Mouse (Mus musculus) cerebellum, adult 8-10 months (tissue): ENCODE measurements around the gene Nipsnap3b.

Experiments used
- DNase-seq: peaks from one replicate; pipeline ENCODE4 v3.0.0; 2022

Gene Nipsnap3b

GRCm38 (mm10) chr4:53011732-53012361, at the start of gene Nipsnap3b:
Gene Nipsnap3b, plus strand, starts transcription at chr4:53011880.
- peak; percentile 93 for DNase-seq

GRCm38 (mm10) chr4:52964247-52964646, 47.4 kb upstream of the Nipsnap3b start, which contains the start of gene Olfr270:
Gene Olfr270, plus strand, starts transcription at chr4:52964547.
- DNase-seq, result no peak

GRCm38 (mm10) chr4:52985216-52985615, 26.5 kb upstream of the Nipsnap3b start:
- no peak for DNase-seq

GRCm38 (mm10) chr4:52986266-52986665, 25.4 kb upstream of the Nipsnap3b start:
- no peak for DNase-seq

- no peak for DNase-seq
Measured at GRCm38 (mm10) chr4:52989248-52989647, 22.4 kb upstream of the Nipsnap3b start, which contains the start of gene Nipsnap3a. Gene Nipsnap3a, plus strand, starts transcription at chr4:52989272.

- DNase-seq, result no peak
Measured at GRCm38 (mm10) chr4:52999449-52999848, 12.2 kb upstream of the Nipsnap3b start.

- no peak for DNase-seq
Measured at GRCm38 (mm10) chr4:53000154-53000553, 11.5 kb upstream of the Nipsnap3b start.

GRCm38 (mm10) chr4:53009183-53009582, 2.5 kb upstream of the Nipsnap3b start:
- DNase-seq, result no peak

GRCm38 (mm10) chr4:53009871-53010270, 1.8 kb upstream of the Nipsnap3b start:
- no peak for DNase-seq

- no peak for DNase-seq
Measured at GRCm38 (mm10) chr4:53014421-53014820, 2.7 kb downstream of the Nipsnap3b start.

GRCm38 (mm10) chr4:53015024-53015423, 3.3 kb downstream of the Nipsnap3b start:
- no peak for DNase-seq

- no peak for DNase-seq
Measured at GRCm38 (mm10) chr4:53018392-53018791, 6.7 kb downstream of the Nipsnap3b start.

GRCm38 (mm10) chr4:53023189-53023925, 11.7 kb downstream of the Nipsnap3b start:
- DNase-seq, result no peak

GRCm38 (mm10) chr4:53024397-53024796, 12.7 kb downstream of the Nipsnap3b start:
- DNase-seq, result no peak

- no peak for DNase-seq
Measured at GRCm38 (mm10) chr4:53027811-53028210, 16.1 kb downstream of the Nipsnap3b start.

GRCm38 (mm10) chr4:53030326-53030948, 18.8 kb downstream of the Nipsnap3b start:
- no peak for DNase-seq

GRCm38 (mm10) chr4:53043819-53044218, 32.1 kb downstream of the Nipsnap3b start:
- no peak for DNase-seq

- DNase-seq, result no peak
Measured at GRCm38 (mm10) chr4:53045807-53046206, 34.1 kb downstream of the Nipsnap3b start.

- no peak for DNase-seq
Measured at GRCm38 (mm10) chr4:53046238-53047022, 34.8 kb downstream of the Nipsnap3b start.

- DNase-seq, result peak; percentile 13
Measured at GRCm38 (mm10) chr4:53062301-53063008, 50.8 kb downstream of the Nipsnap3b start.
